Mouse (Mus musculus) adrenal gland, adult 18-20 months (tissue): ENCODE results near the gene Mslnl. TPM values are rescaled to one million over a fixed set of nuclear protein-coding genes. Genes with fewer than 3 reads are reported as not detected.

Experiments used
- DNase-seq, 2 experiments: peaks; one replicate each; pipeline ENCODE4 v3.0.0; 2021 to 2022; ENCODE audit warnings: low spot score in 2 of 2
- microRNA-seq, 2 experiments: library from miRNA; unstranded; fragments of <30 nt; microRNA quantifications; one replicate each; pipeline ENCODE4 v1.2.0; 2021; ENCODE audit warnings: borderline number of aligned reads in 2 of 2
- total RNA-seq, 2 experiments: library from RNA; stranded (reverse); gene quantifications; 1 replicate in 1 of 2; 2 replicates in 1 of 2; pipeline ENCODE4 v1.2.3; 2021

Gene Mslnl
- total RNA-seq, 2 experiments from 2014 or later, result not detected

- peak; percentile 92 for DNase-seq
Measured at GRCm38 (mm10) chr17:25785281-25785745, 49.5 kb downstream of the Mslnl start, which contains the start of gene Haghl. Gene Haghl, minus strand, starts transcription at chr17:25785673.

GRCm38 (mm10) chr17:25786280-25786679 is 50.4 kb downstream of the Mslnl start, which contains the start of gene Ccdc78:
Gene Ccdc78, plus strand, starts transcription at chr17:25786580.
- DNase-seq, result no peak

GRCm38 (mm10) chr17:25786781-25787504 is 51.1 kb downstream of the Mslnl start:
- DNase-seq, result no peak

GRCm38 (mm10) chr17:25791320-25791842 is 55.5 kb downstream of the Mslnl start:
- no peak for DNase-seq

- peak; percentile 81 to 85 for DNase-seq
Measured at GRCm38 (mm10) chr17:25791843-25792527, 56.1 kb downstream of the Mslnl start.

GRCm38 (mm10) chr17:25792615-25793014 is 56.8 kb downstream of the Mslnl start, which contains the start of gene Fam173a:
Gene Fam173a, minus strand, starts transcription at chr17:25792901.
- DNase-seq, result peak; percentile 57 to 61

GRCm38 (mm10) chr17:25794197-25794596 is 58.4 kb downstream of the Mslnl start:
- DNase-seq, result no peak

GRCm38 (mm10) chr17:25794998-25795397 is 59.2 kb downstream of the Mslnl start:
- no peak for DNase-seq

- DNase-seq, result no peak
Measured at GRCm38 (mm10) chr17:25795609-25796092, 59.8 kb downstream of the Mslnl start, which contains the start of gene AC134908.4. Gene AC134908.4, minus strand, starts transcription at chr17:25795659.

- peak in 1 of 2 experiments; percentile 38 for DNase-seq
Measured at GRCm38 (mm10) chr17:25796211-25796771, 60.4 kb downstream of the Mslnl start.

GRCm38 (mm10) chr17:25796951-25797369 is 61.1 kb downstream of the Mslnl start, which contains the start of gene Metrn:
Gene Metrn, minus strand, starts transcription at chr17:25797136.
- peak; percentile 86 to 87 for DNase-seq

Small RNAs within 50 kb of the gene (microRNA-seq; reads per million reads assigned to microRNA genes)
- gene Gm25083, result 0 reads per million in 2 experiments
- 0 to 1.4 reads per million in 2 experiments for gene Mir6966

Other genes with a start within 250 kb of the Mslnl start
- gene Sstr5, start 238.8 kb upstream of the Mslnl start, total RNA-seq, result 1 to 10 TPM; 2.1 to 2.4 TPM
- gene Sox8, start 165.4 kb upstream of the Mslnl start, total RNA-seq, result 1 to 10 TPM in 1 of 2 experiments, under 1 TPM in 1; 0.73 to 1.6 TPM
- gene Lmf1, start 157.0 kb upstream of the Mslnl start, total RNA-seq, result 10 to 100 TPM; 36.9 to 38.7 TPM
- 1 to 10 TPM in 1 of 2 experiments, not detected in 1; 1.1 TPM for gene Gng13, start 18.9 kb upstream of the Mslnl start, total RNA-seq
- gene Chtf18, start 8.6 kb upstream of the Mslnl start, total RNA-seq, result 1 to 10 TPM; 2.6 to 2.7 TPM
- 10 to 100 TPM; 10.2 to 12.8 TPM for gene Rpusd1, start 8.4 kb upstream of the Mslnl start, total RNA-seq
- gene Msln, start 18.3 kb downstream of the Mslnl start, total RNA-seq, result 10 to 100 TPM in 1 of 2 experiments, 1 to 10 TPM in 1; 6.5 to 11.5 TPM
- gene Narfl, start 37.7 kb downstream of the Mslnl start, total RNA-seq, result 10 to 100 TPM; 35.8 to 37.1 TPM
- 10 to 100 TPM; 17.4 to 23.7 TPM for gene Haghl, start 49.6 kb downstream of the Mslnl start, total RNA-seq
- gene Ccdc78, start 50.5 kb downstream of the Mslnl start, total RNA-seq, result not detected
- 10 to 100 TPM; 78.0 to 89.1 TPM for gene Fam173a, start 56.9 kb downstream of the Mslnl start, total RNA-seq
- gene AC134908.4, start 59.6 kb downstream of the Mslnl start, total RNA-seq, result 1 to 10 TPM in 1 of 2 experiments, not detected in 1; 1.4 TPM
- gene Metrn, start 61.1 kb downstream of the Mslnl start, total RNA-seq, result 10 to 100 TPM; 23.7 to 25.7 TPM
- gene Fbxl16, start 73.0 kb downstream of the Mslnl start, total RNA-seq, result 10 to 100 TPM; 20.3 to 61.4 TPM
- gene Wdr24, start 87.6 kb downstream of the Mslnl start, total RNA-seq, result 10 to 100 TPM; 15.7 to 20.2 TPM
- gene Jmjd8, start 92.8 kb downstream of the Mslnl start, total RNA-seq, result 100 to 1,000 TPM in 1 of 2 experiments, 10 to 100 TPM in 1; 89.7 to 107 TPM
- 100 to 1,000 TPM; 142 to 175 TPM for gene Stub1, start 97.4 kb downstream of the Mslnl start, total RNA-seq
- gene Rhbdl1, start 101.3 kb downstream of the Mslnl start, total RNA-seq, result 10 to 100 TPM; 13.6 to 18.4 TPM
- 10 to 100 TPM in 1 of 2 experiments, 1 to 10 TPM in 1; 9.3 to 13.1 TPM for gene Gm20683, start 105.7 kb downstream of the Mslnl start, total RNA-seq
- gene Rhot2, start 108.8 kb downstream of the Mslnl start, total RNA-seq, result 100 to 1,000 TPM; 110 TPM
- 10 to 100 TPM; 16.7 to 18.0 TPM for gene Wdr90, start 125.5 kb downstream of the Mslnl start, total RNA-seq
- 100 to 1,000 TPM; 302 to 373 TPM for gene Mcrip2, start 132.7 kb downstream of the Mslnl start, total RNA-seq
- 100 to 1,000 TPM in 1 of 2 experiments, 10 to 100 TPM in 1; 97.4 to 106 TPM for gene Mettl26, start 139.0 kb downstream of the Mslnl start, total RNA-seq
- gene Wfikkn1, start 144.8 kb downstream of the Mslnl start, total RNA-seq, result 1 to 10 TPM in 1 of 2 experiments, under 1 TPM in 1; 0.93 to 2.0 TPM
- 10 to 100 TPM; 20.6 to 32.6 TPM for gene Rab40c, start 183.7 kb downstream of the Mslnl start, total RNA-seq
- 100 to 1,000 TPM; 110 to 111 TPM for gene Pigq, start 208.9 kb downstream of the Mslnl start, total RNA-seq
- not detected for gene Nhlrc4, start 208.9 kb downstream of the Mslnl start, total RNA-seq
- not detected for gene A930017K11Rik, start 216.5 kb downstream of the Mslnl start, total RNA-seq
- 10 to 100 TPM; 22.6 to 24.4 TPM for gene Capn15, start 249.8 kb downstream of the Mslnl start, total RNA-seq